Mouse (Mus musculus): Measurements from ENCODE around the gene Carm1. TPM values are rescaled to one million over a fixed set of nuclear protein-coding genes. Genes with fewer than 3 reads are reported as not detected.
"Not testable (repeated sequence)": the region's sequence is repeated elsewhere in the genome, so short reads cannot be mapped to it uniquely, and the experiment has no call there.

The Carm1 gene
- polyA plus RNA-seq, 1 experiment from 2014 or later: 11.9 TPM

DNA sequence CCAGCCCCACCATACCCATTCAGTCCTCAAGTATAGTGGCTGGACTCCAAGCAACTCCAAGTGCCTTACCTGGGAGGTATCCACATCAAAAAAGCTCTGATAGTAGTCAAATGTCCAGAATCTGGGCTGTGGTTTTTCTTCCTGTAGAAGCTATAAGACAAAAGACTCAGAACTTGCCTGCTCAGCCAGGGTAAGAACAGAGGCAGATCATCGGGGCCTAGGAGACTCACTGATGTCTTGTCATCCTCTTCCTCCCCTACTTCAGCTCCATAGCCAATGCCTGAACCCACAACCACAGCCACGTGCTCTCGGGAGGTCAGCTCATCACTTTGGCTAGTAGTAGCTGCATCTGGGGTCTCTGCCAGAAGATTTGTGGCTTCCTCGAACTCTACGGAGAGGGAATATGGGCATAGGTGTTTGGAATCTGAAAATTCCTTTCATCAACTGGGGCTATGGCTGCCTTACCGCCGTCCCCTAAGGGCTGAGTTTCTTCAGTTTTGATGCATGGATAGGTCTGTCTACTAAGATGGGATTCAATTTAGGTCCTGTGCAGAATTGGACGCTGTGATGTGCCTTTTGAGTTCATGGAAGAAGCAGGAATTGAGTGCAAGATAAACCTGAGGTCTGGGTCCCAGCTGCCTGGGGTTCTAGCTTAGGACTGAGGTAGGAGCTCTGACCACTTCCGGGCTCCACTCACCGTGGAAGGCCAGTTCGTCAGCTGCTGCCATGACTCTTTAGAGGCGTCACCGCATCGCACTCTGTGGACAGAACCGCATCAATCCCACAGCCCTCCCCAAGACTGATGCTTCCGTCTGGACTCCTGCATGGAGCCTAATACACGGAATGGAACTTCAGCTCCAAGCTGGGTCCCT lies 45.4 kb downstream of the Carm1 start:
- Histone ChIP-seq H3K4me1 (replicated peaks; ENCODE audit: control insufficient read depth, insufficient read depth, low read length) (0 out of 2 replicates have a peak, but pooled peaks cover 5% of the 10 kb centered on the region), H3K9me3 (ENCODE audit: control insufficient read depth) (no peaks in the 10 kb centered on the region), H3K36me3 (ENCODE audit: control insufficient read depth, insufficient read depth) (peaks cover 34% of the 10 kb centered on the region), H3K27me3 (replicated peaks; ENCODE audit: control insufficient read depth, insufficient read depth, low read length) (no peaks in the 10 kb centered on the region), H3K27ac (ENCODE audit: low read depth, low read length) (peak overlapping the region; percentile 47), H3K9ac (ENCODE audit: low read depth, low read length) (peak overlapping the region; percentile 83), H3K4me2 (replicated peaks; ENCODE audit: low read depth) (peak overlapping the region; percentile 94), H3K4me3 (ENCODE audit: low read depth, low read length) (peak overlapping the region; percentile 91)
- no peak for TF ChIP-seq CTCF (IDR thresholded peaks at IDR 0.05; ENCODE audit: low read depth)
- ATAC-seq: peak; percentile 50
- WGBS: 19% methylated on average over 17 of the region's 17 CpGs

- under 1% methylated on average over 30 of the region's 30 CpGs for WGBS
- TF ChIP-seq CTCF (IDR thresholded peaks at IDR 0.05; ENCODE audit: low read depth): no peak
Observed at GRCm38 (mm10) chr9:21592703-21593121, 46.0 kb downstream of the Carm1 start, which contains the start of the genes Timm29 and Yipf2. TSS of gene Timm29 (plus strand) at chr9:21592722. TSS of gene Yipf2 (minus strand) at chr9:21592828.

DNA sequence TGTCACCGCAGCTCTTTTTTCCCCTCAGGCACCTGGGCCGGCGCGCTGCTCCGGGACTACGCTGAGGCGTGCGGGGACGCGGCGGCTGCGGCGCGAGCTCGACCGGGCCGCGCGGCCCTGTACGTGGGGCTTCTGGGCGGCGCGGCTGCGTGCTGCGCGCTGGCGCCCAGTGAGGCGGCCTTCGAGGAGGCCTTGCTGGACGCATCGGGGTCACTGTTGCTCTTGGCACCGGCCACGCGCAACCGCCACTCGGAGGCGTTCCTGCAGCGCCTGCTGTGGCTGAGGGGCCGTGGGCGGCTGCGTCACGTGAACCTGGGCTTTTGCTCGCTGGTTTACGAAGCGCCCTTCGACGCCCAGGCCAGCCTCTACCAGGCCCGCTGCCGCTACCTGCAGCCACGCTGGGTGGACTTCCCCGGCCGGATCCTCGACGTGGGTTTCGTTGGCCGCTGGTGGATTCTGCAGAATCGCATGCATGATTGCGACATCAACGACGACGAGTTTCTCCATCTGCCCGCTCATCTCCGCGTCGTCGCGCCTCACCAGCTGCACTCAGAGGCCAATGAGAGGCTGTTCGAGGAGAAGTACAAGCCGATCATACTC lies 46.5 kb downstream of the Carm1 start:
- WGBS: under 1% methylated on average over 53 of the region's 69 CpGs
- Histone ChIP-seq H3K36me3 (ENCODE audit: control insufficient read depth, insufficient read depth) (peaks cover 23% of the 10 kb centered on the region), H3K4me2 (replicated peaks; ENCODE audit: low read depth) (peak overlapping the region; percentile 94), H3K4me1 (replicated peaks; ENCODE audit: control insufficient read depth, insufficient read depth, low read length) (0 out of 2 replicates have a peak, but pooled peaks cover 5% of the 10 kb centered on the region), H3K9me3 (ENCODE audit: control insufficient read depth) (no peaks in the 10 kb centered on the region), H3K4me3 (ENCODE audit: low read depth, low read length) (peak overlapping the region; percentile 91), H3K27me3 (replicated peaks; ENCODE audit: control insufficient read depth, insufficient read depth, low read length) (no peaks in the 10 kb centered on the region), H3K9ac (ENCODE audit: low read depth, low read length) (peak overlapping the region; percentile 83), H3K27ac (ENCODE audit: low read depth, low read length) (peak overlapping the region; percentile 87)
- peak; percentile 58 for ATAC-seq
- TF ChIP-seq CTCF (IDR thresholded peaks at IDR 0.05; ENCODE audit: low read depth): no peak

More at GRCm38 (mm10) chr9:21592703-21593121, 46.0 kb downstream of the Carm1 start, which contains the start of the genes Timm29 and Yipf2:
- ATAC-seq: peak; percentile 86
- Histone ChIP-seq H3K4me1 (replicated peaks; ENCODE audit: control insufficient read depth, insufficient read depth, low read length) (0 out of 2 replicates have a peak, but pooled peaks cover 5% of the 10 kb centered on the region), H3K27me3 (replicated peaks; ENCODE audit: control insufficient read depth, insufficient read depth, low read length) (no peaks in the 10 kb centered on the region), H3K4me3 (ENCODE audit: low read depth, low read length) (peak within 1 kb of the TSS; percentile 91), H3K4me2 (replicated peaks; ENCODE audit: low read depth) (peak within 1 kb of the TSS; percentile 94), H3K9ac (ENCODE audit: low read depth, low read length) (peak within 1 kb of the TSS; percentile 83), H3K36me3 (ENCODE audit: control insufficient read depth, insufficient read depth) (peaks cover 28% of the 10 kb centered on the region), H3K9me3 (ENCODE audit: control insufficient read depth) (no peaks in the 10 kb centered on the region), H3K27ac (ENCODE audit: low read depth, low read length) (peak within 1 kb of the TSS; percentile 87)

- WGBS: 85% methylated on average over 8 of the region's 8 CpGs
- H3K9me3 ChIP-seq (ENCODE audit: control insufficient read depth); ATAC-seq; H3K4me1 ChIP-seq (replicated peaks; ENCODE audit: control insufficient read depth, insufficient read depth, low read length); H3K27me3 ChIP-seq (replicated peaks; ENCODE audit: control insufficient read depth, insufficient read depth, low read length); H3K9ac ChIP-seq (ENCODE audit: low read depth, low read length); H3K27ac ChIP-seq (ENCODE audit: low read depth, low read length): not testable (repeated sequence)
- peak overlapping the region; percentile 94 for H3K4me2 ChIP-seq (replicated peaks; ENCODE audit: low read depth)
- H3K4me3 ChIP-seq (ENCODE audit: low read depth, low read length): 0 out of 2 replicates have a peak overlapping the region, but pooled peaks have one; percentile 91
- H3K36me3 ChIP-seq (ENCODE audit: control insufficient read depth, insufficient read depth): peaks cover 12% of the 10 kb centered on the region
Observed at GRCm38 (mm10) chr9:21594350-21594749, 47.7 kb downstream of the Carm1 start.

- no peak for ATAC-seq
- no peak for TF ChIP-seq CTCF (IDR thresholded peaks at IDR 0.05; ENCODE audit: low read depth)
- no peak overlapping the region for H3K9ac ChIP-seq (ENCODE audit: low read depth, low read length)
- H3K36me3 ChIP-seq (ENCODE audit: control insufficient read depth, insufficient read depth): peaks cover 7% of the 10 kb centered on the region
- no peak overlapping the region for H3K4me3 ChIP-seq (ENCODE audit: low read depth, low read length)
- peak overlapping the region; percentile 94; the same call in 1 of the 2 replicates for H3K4me2 ChIP-seq (replicated peaks; ENCODE audit: low read depth)
- 44% methylated on average over 2 of the region's 2 CpGs for WGBS
- no peak overlapping the region for H3K27ac ChIP-seq (ENCODE audit: low read depth, low read length)
- H3K4me1 ChIP-seq (replicated peaks; ENCODE audit: control insufficient read depth, insufficient read depth, low read length): 0 out of 2 replicates have a peak, but pooled peaks cover 5% of the 10 kb centered on the region
- no peaks in the 10 kb centered on the region for H3K9me3 ChIP-seq (ENCODE audit: control insufficient read depth)
- no peaks in the 10 kb centered on the region for H3K27me3 ChIP-seq (replicated peaks; ENCODE audit: control insufficient read depth, insufficient read depth, low read length)
Observed at GRCm38 (mm10) chr9:21594838-21595237, 48.1 kb downstream of the Carm1 start.

DNA sequence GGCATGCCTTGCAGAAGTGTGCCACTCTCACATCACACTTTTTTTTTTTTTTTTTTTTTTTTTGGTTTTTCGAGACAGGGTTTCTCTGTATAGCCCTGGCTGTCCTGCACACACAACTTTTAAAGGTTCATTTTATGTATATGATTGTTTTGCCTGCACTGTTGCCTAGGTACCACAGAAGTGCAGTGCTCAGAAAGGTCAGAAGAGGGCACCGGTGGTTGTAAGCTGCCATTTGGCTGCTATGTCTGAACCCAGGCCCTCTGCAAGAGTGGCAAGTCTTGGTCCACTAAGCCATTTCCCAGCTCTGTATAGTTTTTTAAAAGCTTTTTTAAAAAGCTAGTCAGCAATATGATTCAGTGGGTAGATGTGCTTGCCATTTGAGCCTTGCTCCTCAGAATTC lies 51.5 kb downstream of the Carm1 start:
- ATAC-seq: no peak
- Histone ChIP-seq H3K27ac (ENCODE audit: low read depth, low read length) (no peak overlapping the region), H3K36me3 (ENCODE audit: control insufficient read depth, insufficient read depth) (peaks cover 3% of the 10 kb centered on the region), H3K4me3 (ENCODE audit: low read depth, low read length) (no peak overlapping the region), H3K4me1 (replicated peaks; ENCODE audit: control insufficient read depth, insufficient read depth, low read length) (no peaks in the 10 kb centered on the region), H3K27me3 (replicated peaks; ENCODE audit: control insufficient read depth, insufficient read depth, low read length) (no peaks in the 10 kb centered on the region), H3K9me3 (ENCODE audit: control insufficient read depth) (no peaks in the 10 kb centered on the region), H3K9ac (ENCODE audit: low read depth, low read length) (no peak overlapping the region), H3K4me2 (replicated peaks; ENCODE audit: low read depth) (no peak overlapping the region)
- peak; percentile 46; the same call in 1 of the 2 replicates for TF ChIP-seq CTCF (IDR thresholded peaks at IDR 0.05; ENCODE audit: low read depth)
- WGBS: 48% methylated on average over 2 of the region's 2 CpGs
